Mouse (Mus musculus) olfactory bulb, adult 2 months (tissue): ENCODE data around the gene Gm11032. TPM values are rescaled to one million over a fixed set of nuclear protein-coding genes. Genes with fewer than 3 reads are reported as not detected.

ENCODE experiments used
- H3K27ac ChIP-seq: fragments of 200-500 bp; 2 replicates; pipeline ENCODE4 v1.5.1; 2012; ENCODE audit warnings: low read depth, low read length; ENCODE audit not compliant: insufficient read depth
- H3K4me1 ChIP-seq: fragments of 200-500 bp; 2 replicates; pipeline ENCODE4 v1.6.1; 2012; ENCODE audit warnings: low read length; ENCODE audit not compliant: control insufficient read depth, insufficient read depth
- H3K4me3 ChIP-seq: fragments of 200-500 bp; 2 replicates; pipeline ENCODE4 v1.5.1; 2012; ENCODE audit warnings: mild to moderate bottlenecking, low read depth, low read length, moderate library complexity; ENCODE audit not compliant: insufficient read depth
- CTCF ChIP-seq: fragments of 200-500 bp; IDR thresholded peaks from 2 replicates; pipeline ENCODE4 v1.5.1; 2012; ENCODE audit warnings: low read depth, mild to moderate bottlenecking, low read length, moderate library complexity; ENCODE audit not compliant: insufficient read depth
- POLR2A ChIP-seq: fragments of 200-500 bp; IDR thresholded peaks from 2 replicates; pipeline ENCODE4 v1.6.1; 2012; ENCODE audit warnings: mild to moderate bottlenecking, low read depth, low read length, moderate library complexity; ENCODE audit not compliant: insufficient read depth
- WGBS: fragments of 180-500 bp; shearing (Covaris S2); methylation state at CpG from one replicate; pipeline ENCODE4 v1.1.7; 2018; 5-methylcytosine and 5-hydroxymethylcytosine counted together
- polyA plus RNA-seq: library from polyadenylated mRNA; stranded (reverse); fragments of >200 nt; gene quantifications from 2 replicates; pipeline ENCODE4 v1.2.4, GENCODE M21; 2012; ENCODE audit warnings: low replicate concordance; ENCODE audit not compliant: missing spikeins, insufficient read depth, insufficient read length

The Gm11032 gene
- polyA plus RNA-seq, 1 experiment, result not detected

DNA sequence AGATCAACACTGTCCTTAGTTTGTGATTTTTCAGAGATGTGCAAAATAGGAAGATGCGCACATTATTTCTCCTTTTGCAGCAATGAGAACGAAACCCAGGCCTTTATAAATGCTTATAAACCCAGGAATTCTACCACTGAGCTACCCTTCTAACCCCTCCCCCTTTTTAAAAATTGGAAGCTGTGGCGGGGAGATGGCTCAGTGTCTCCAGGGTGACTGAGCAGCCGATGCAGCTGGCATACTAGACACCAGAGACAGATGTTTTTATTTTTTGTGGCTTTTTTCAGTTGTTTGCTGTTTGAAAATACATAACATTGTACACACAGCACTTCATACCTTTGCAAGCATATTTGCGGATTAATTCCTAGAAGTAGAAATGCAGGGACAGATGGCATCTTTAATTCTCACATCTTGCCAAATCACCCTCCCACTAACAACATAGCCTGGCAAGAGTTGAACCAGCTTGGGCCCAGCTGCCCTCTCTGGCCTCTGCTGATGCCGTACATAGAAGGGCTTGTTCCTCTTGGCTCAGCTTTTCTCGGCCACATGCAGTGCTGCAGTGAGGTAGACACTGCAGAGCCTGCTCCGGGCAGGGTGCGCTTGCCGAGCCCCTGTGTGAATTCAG lies 42.1 kb downstream of the Gm11032 start:
- 62% methylated on average over 10 of the region's 10 CpGs for WGBS
- H3K4me3 ChIP-seq, result no peak overlapping the region
- no peak overlapping the region for H3K27ac ChIP-seq
- TF ChIP-seq CTCF (no peak), POLR2A (no peak)
- peaks cover 5% of the 10 kb centered on the region for H3K4me1 ChIP-seq

GRCm38 (mm10) chr11:4662496-4662878 lies 42.6 kb downstream of the Gm11032 start:
- Histone ChIP-seq H3K4me3 (no peak overlapping the region), H3K27ac (no peak overlapping the region), H3K4me1 (peaks cover 5% of the 10 kb centered on the region)
- TF ChIP-seq CTCF, result no peak
- no peak for TF ChIP-seq POLR2A
- WGBS, result 82% methylated on average over 11 of the region's 11 CpGs

Other genes starting within 250 kb of the Gm11032 start
- not detected in 2 replicates for gene Hormad2, start 179.0 kb upstream of the Gm11032 start, polyA plus RNA-seq
- not detected in 2 replicates for gene Mtmr3, start 25.2 kb upstream of the Gm11032 start, polyA plus RNA-seq
- not detected in 2 replicates for gene Ascc2, start 17.7 kb downstream of the Gm11032 start, polyA plus RNA-seq
- 1,259 TPM in 1 of 2 replicates, not detected in the other for gene Uqcr10, start 84.3 kb downstream of the Gm11032 start, polyA plus RNA-seq
- gene Zmat5, start 84.6 kb downstream of the Gm11032 start, polyA plus RNA-seq, result not detected in 2 replicates
- not detected in 2 replicates for gene Cabp7, start 126.7 kb downstream of the Gm11032 start, polyA plus RNA-seq
- gene Nf2, start 229.5 kb downstream of the Gm11032 start, polyA plus RNA-seq, result not detected in 2 replicates